Mouse (Mus musculus): ENCODE measurements around the gene Spns1. TPM values are rescaled to one million over a fixed set of nuclear protein-coding genes. Genes with fewer than 3 reads are reported as not detected.
"Not testable (repeated sequence)": the region's sequence is repeated elsewhere in the genome, so short reads cannot be mapped to it uniquely, and the experiment has no call there.

Gene Spns1
- total RNA-seq, 2 experiments from 2014 or later = 86.5 to 91.0 TPM

DNA sequence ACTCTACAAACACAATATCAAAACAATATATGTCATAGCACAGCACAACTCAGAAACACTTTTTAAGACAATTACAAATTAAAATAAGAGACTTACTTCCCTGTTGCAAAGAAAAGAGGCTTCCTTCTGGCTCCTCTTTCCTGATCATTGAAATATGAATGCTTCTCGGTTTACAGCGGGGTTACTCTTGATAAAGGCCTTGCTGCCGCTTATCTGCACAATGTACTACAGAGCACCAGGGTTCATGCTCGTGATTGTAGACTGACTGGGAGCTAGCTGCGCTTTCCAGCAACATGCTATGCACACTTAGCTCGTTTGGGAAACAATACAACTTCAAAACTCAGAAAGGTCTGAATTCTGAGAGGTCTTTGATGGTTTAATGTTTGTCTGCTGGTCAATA, 20.0 kb upstream of the Spns1 start:
- Histone ChIP-seq H3K27ac (peak overlapping the region; percentile 14; the same call in 1 of the 2 replicates), H3K4me3 (no peak overlapping the region)
- TF ChIP-seq CTCF (conservative IDR thresholded peaks at IDR 0.05) = no peak

DNA sequence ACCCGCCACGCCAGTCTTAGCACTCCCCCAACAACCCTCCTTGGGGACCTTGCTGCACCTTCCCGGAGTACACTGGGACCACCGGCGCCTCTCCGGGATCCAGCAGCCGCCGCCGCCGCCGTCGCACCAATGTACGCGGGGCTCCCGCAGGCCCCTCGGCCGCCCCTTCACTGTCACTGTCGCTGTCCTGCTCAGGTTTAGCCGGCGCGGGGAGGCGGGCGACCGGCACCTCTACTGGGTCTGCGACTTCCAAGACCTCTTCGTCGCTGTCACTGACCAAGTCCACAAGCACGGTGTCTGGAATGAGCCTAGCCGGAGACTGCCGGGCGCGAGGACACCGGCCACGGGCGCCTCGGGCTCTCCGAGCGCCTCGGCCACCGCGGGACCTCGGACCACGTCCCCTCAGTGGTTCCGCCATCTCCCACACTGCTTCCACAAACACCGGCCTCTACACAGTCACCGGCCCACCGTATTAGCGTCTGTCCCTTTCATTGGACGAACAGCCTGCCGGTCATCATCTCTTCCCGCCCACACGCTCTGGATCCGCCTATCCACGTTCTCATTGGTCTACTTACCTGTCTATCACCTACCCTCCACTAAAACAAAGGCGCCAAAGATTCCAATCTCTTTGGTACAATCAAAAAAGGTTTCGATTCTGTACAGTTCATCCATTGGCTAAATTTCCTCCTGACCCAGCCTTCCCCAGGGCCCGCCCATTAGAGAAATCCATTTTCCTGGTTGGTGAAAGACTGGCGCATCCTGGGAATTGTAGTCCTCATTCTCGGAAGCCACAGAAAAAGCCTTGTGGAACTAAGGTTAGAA, 19.3 kb upstream of the Spns1 start, which contains the start of gene Nfatc2ip:
Nfatc2ip (minus strand) TSS at position 440 of the 822 bp plus-strand sequence.
- Histone ChIP-seq H3K27ac (peak within 1 kb of the TSS; percentile 85), H3K4me3 (peak within 1 kb of the TSS; percentile 98)
- no peak for TF ChIP-seq CTCF (conservative IDR thresholded peaks at IDR 0.05)
- peak; percentile 98 for DNase-seq (ENCODE audit: low spot score in 2 of 2)

More for the DNA sequence above, 20.0 kb upstream of the Spns1 start:
- no peak for DNase-seq (ENCODE audit: low spot score in 2 of 2)

GRCm38 (mm10) chr7:126392086-126392884, 15.0 kb upstream of the Spns1 start:
- not testable (repeated sequence) for H3K4me3 ChIP-seq; DNase-seq (ENCODE audit: low spot score in 2 of 2); H3K27ac ChIP-seq

DNA sequence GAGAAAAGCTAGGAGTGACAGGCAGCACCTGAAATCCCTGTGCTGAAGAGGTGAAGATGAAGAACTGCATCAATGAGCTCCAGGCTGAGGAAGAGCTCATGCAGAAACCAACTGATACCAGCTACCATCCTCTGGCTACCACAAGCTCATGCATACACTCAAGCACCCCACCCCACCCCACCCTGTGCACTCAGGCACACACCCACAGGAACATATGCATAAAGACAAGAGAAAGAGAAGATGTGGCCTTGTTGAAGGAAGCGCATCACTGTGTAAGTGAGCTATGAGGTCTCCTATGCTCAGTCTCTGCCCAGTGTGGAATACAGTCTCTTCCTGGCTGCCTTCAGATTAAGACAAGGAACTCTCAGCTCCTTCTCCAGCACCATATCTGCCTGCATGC, 10.9 kb upstream of the Spns1 start:
- Histone ChIP-seq H3K27ac (no peak overlapping the region), H3K4me3 (no peak overlapping the region)
- no peak for DNase-seq (ENCODE audit: low spot score in 2 of 2)
- no peak for TF ChIP-seq CTCF (conservative IDR thresholded peaks at IDR 0.05)

GRCm38 (mm10) chr7:126383565-126383964, 6.3 kb upstream of the Spns1 start:
- H3K4me3 ChIP-seq = no peak overlapping the region
- TF ChIP-seq CTCF (conservative IDR thresholded peaks at IDR 0.05) = no peak
- DNase-seq (ENCODE audit: low spot score in 2 of 2) = no peak
- H3K27ac ChIP-seq = no peak overlapping the region

- H3K27ac ChIP-seq = peak overlapping the region; percentile 85
Observed at GRCm38 (mm10) chr7:126376903-126377277, 360 bp downstream of the Spns1 start.

GRCm38 (mm10) chr7:126375012-126375411, 2.2 kb downstream of the Spns1 start:
- Histone ChIP-seq H3K27ac (no peak overlapping the region), H3K4me3 (no peak overlapping the region)
- TF ChIP-seq CTCF (conservative IDR thresholded peaks at IDR 0.05) = peak; percentile 51
- no peak for DNase-seq (ENCODE audit: low spot score in 2 of 2)

More at GRCm38 (mm10) chr7:126376903-126377277, 360 bp downstream of the Spns1 start:
- no peak for DNase-seq (ENCODE audit: low spot score in 2 of 2)
- H3K4me3 ChIP-seq = peak overlapping the region; percentile 77
- TF ChIP-seq CTCF (conservative IDR thresholded peaks at IDR 0.05) = no peak

DNA sequence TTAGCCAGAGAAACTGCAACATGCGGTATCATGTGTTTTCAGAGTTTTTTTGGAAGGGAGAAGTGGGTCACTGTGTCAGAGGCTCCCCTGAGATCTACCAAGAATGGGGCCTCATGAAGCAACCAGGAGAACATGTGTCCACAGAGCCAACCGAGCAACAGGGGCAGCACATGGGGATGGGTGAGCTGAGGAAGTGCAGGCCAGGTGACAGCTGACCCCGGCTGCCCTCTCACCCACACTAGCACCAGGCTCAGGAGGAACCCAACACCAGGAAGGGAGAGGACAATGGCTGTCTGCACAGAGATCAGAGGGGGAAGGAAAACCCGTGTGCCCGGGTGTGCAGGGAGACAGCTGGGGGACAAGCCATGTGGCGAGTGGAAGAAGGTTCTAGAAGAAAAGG, 2.7 kb downstream of the Spns1 start:
- DNase-seq (ENCODE audit: low spot score in 2 of 2) = no peak
- H3K4me3 ChIP-seq = no peak overlapping the region
- no peak for TF ChIP-seq CTCF (conservative IDR thresholded peaks at IDR 0.05)

DNA sequence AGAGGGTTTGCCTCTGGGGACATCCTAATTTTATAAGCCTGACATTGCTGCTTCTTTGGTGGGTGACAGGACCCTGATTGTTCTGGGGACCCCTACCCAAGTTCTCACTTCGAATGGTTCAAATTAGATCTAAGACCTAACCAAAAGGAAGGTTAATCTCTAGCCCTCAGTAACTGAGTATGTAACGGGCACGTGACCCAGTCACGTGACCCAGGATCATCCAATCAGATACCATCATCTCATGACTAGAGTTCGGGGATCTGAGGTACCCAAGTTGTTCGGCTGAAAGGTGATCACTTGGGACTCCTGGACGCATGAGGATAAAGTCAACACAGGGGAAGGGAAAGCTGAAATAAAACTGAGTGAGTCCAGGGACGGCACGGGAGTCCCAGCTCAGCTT, 4.2 kb downstream of the Spns1 start:
- TF ChIP-seq CTCF (conservative IDR thresholded peaks at IDR 0.05) = no peak
- DNase-seq (ENCODE audit: low spot score in 2 of 2) = no peak
- no peak overlapping the region for H3K4me3 ChIP-seq
- H3K27ac ChIP-seq = no peak overlapping the region

More for the DNA sequence above, 2.7 kb downstream of the Spns1 start:
- no peak overlapping the region for H3K27ac ChIP-seq

GRCm38 (mm10) chr7:126369393-126369792, 7.9 kb downstream of the Spns1 start, which contains the start of gene Lat:
Gene Lat, minus strand, starts transcription at chr7:126369570.
- TF ChIP-seq CTCF (conservative IDR thresholded peaks at IDR 0.05) = no peak
- DNase-seq (ENCODE audit: low spot score in 2 of 2) = no peak

GRCm38 (mm10) chr7:126368367-126368766, 8.9 kb downstream of the Spns1 start:
- Histone ChIP-seq H3K4me3 (no peak overlapping the region), H3K27ac (no peak overlapping the region)
- no peak for TF ChIP-seq CTCF (conservative IDR thresholded peaks at IDR 0.05)
- DNase-seq (ENCODE audit: low spot score in 2 of 2) = no peak

More at GRCm38 (mm10) chr7:126369393-126369792, 7.9 kb downstream of the Spns1 start, which contains the start of gene Lat:
- no peak within 1 kb of the TSS for H3K4me3 ChIP-seq
- no peak within 1 kb of the TSS for H3K27ac ChIP-seq

GRCm38 (mm10) chr7:126367636-126368035, 9.6 kb downstream of the Spns1 start:
- no peak overlapping the region for H3K4me3 ChIP-seq
- no peak overlapping the region for H3K27ac ChIP-seq
- no peak for DNase-seq (ENCODE audit: low spot score in 2 of 2)
- no peak for TF ChIP-seq CTCF (conservative IDR thresholded peaks at IDR 0.05)

GRCm38 (mm10) chr7:126363038-126363437, 14.2 kb downstream of the Spns1 start:
- H3K4me3 ChIP-seq = no peak overlapping the region
- DNase-seq (ENCODE audit: low spot score in 2 of 2) = no peak
- TF ChIP-seq CTCF (conservative IDR thresholded peaks at IDR 0.05) = no peak
- no peak overlapping the region for H3K27ac ChIP-seq

Measured in layer of hippocampus, adult 2 months (tissue).